In genomic region chrX:169691217-169691616, GRCm38 (mm10) we compare ENCODE assay signal across 17 mouse cellular contexts.
"Had no signal": no experiment of that assay in that cellular context is flagged by ENCODE, and none has a peak within 500 bp of the region (broad histone marks: within the 10 kb centered on the region; RNA-seq: fewer than 3 reads in every experiment).

No protein-coding gene starts in this region.

- H3K27me3 ChIP-seq: liver, embryonic 12.5 days had no signal

- H3K27ac ChIP-seq: limb, embryonic 15.5 days; liver, embryonic 12.5 days; midbrain, embryonic 10.5 days; neural tube, embryonic 15.5 days had no signal

- H3K9ac ChIP-seq: limb, embryonic 15.5 days; liver, embryonic 12.5 days; lung, embryonic 14.5 days; neural tube, embryonic 15.5 days had no signal

- DNase-seq: kidney, postnatal 14 days; layer of hippocampus, adult 9-11 months; layer of hippocampus, postnatal 36 days; lung, embryonic 14.5 days; lung, postnatal 10 days; lung, postnatal 4 days; midbrain, embryonic 14.5 days; right cerebral cortex, postnatal 4 days; spleen, adult 18-20 months; thymus, adult 18-20 months; thymus, postnatal 14 days had no signal

- H3K4me1 ChIP-seq: limb, embryonic 15.5 days; liver, embryonic 12.5 days; neural tube, embryonic 15.5 days had no signal

- H3K9me3 ChIP-seq: limb, embryonic 15.5 days; liver, embryonic 12.5 days; midbrain, embryonic 10.5 days; neural tube, embryonic 15.5 days had no signal

- H3K4me3 ChIP-seq: limb, embryonic 15.5 days; liver, embryonic 12.5 days; midbrain, embryonic 10.5 days; myocyte; neural tube, embryonic 15.5 days had no signal

- H3K36me3 ChIP-seq: limb, embryonic 15.5 days; liver, embryonic 12.5 days; midbrain, embryonic 10.5 days; neural tube, embryonic 15.5 days had no signal

- ATAC-seq: intestine, embryonic 16.5 days had no signal

- H3K4me2 ChIP-seq: limb, embryonic 15.5 days; liver, embryonic 12.5 days; lung, embryonic 14.5 days; neural tube, embryonic 15.5 days had no signal
